Mouse (Mus musculus) MEL (cell line): ENCODE data around the gene Lhx5.

Experiments
- CTCF ChIP-seq, 3 experiments: IDR thresholded peaks in 2 of 3; conservative IDR thresholded peaks in 1 of 3; 2 replicates each; pipeline ENCODE4 v1.5.1; 2011 to 2012; ENCODE audit warnings: low read length in 3 of 3, low read depth in 2 of 3, mild to moderate bottlenecking in 2 of 3, improper control_type of control experiment in 1 of 3, inconsistent platforms in 1 of 3, mixed read lengths in 1 of 3, moderate library complexity in 1 of 3; ENCODE audit not compliant: control insufficient read depth in 1 of 3, insufficient read depth in 1 of 3, poor library complexity in 1 of 3, severe bottlenecking in 1 of 3
- ETS1 ChIP-seq: IDR thresholded peaks from 2 replicates; pipeline ENCODE4 v1.6.1; 2012; ENCODE audit warnings: low read depth, mild to moderate bottlenecking, inconsistent platforms, low read length, improper control_type of control experiment, moderate library complexity
- GABPA ChIP-seq: IDR thresholded peaks from 2 replicates; pipeline ENCODE4 v1.6.1; 2012; ENCODE audit warnings: low read depth, mild to moderate bottlenecking, inconsistent platforms, low read length, improper control_type of control experiment, moderate library complexity
- HCFC1 ChIP-seq: IDR thresholded peaks from 2 replicates; pipeline ENCODE4 v1.6.1; 2012; ENCODE audit warnings: low read depth, mild to moderate bottlenecking, inconsistent platforms, low read length, improper control_type of control experiment, moderate library complexity
- JUND ChIP-seq: IDR thresholded peaks from 2 replicates; pipeline ENCODE4 v1.6.1; 2011; ENCODE audit warnings: low read depth, mild to moderate bottlenecking, improper control_type of control experiment, low read length
- MEF2A ChIP-seq: IDR thresholded peaks from 2 replicates; pipeline ENCODE4 v1.6.1; 2014; ENCODE audit warnings: low read depth, mild to moderate bottlenecking, inconsistent platforms, low read length, improper control_type of control experiment; ENCODE audit not compliant: poor library complexity, insufficient replicate concordance, severe bottlenecking; ENCODE audit errors: extremely low read depth
- POLR2A ChIP-seq, 2 experiments: IDR thresholded peaks; 2 replicates each; pipeline ENCODE4 v1.6.1; 2011 to 2012; ENCODE audit warnings: low read length in 2 of 2, mild to moderate bottlenecking in 2 of 2, control low read depth in 1 of 2, improper control_type of control experiment in 1 of 2, low read depth in 1 of 2, moderate library complexity in 1 of 2; ENCODE audit not compliant: control insufficient read depth in 1 of 2, insufficient read depth in 1 of 2, poor library complexity in 1 of 2
- TCF12 ChIP-seq: IDR thresholded peaks from 2 replicates; pipeline ENCODE4 v1.6.1; 2014; ENCODE audit warnings: low read depth, mild to moderate bottlenecking, inconsistent platforms, low read length, improper control_type of control experiment, moderate library complexity
- ZC3H11A ChIP-seq: IDR thresholded peaks from 2 replicates; pipeline ENCODE4 v1.6.1; 2012; ENCODE audit warnings: low read depth, mild to moderate bottlenecking, inconsistent platforms, low read length, improper control_type of control experiment
- ZMIZ1 ChIP-seq: IDR thresholded peaks from 2 replicates; pipeline ENCODE4 v1.6.1; 2012; ENCODE audit warnings: low read depth, mild to moderate bottlenecking, inconsistent platforms, low read length, improper control_type of control experiment, moderate library complexity

DNA sequence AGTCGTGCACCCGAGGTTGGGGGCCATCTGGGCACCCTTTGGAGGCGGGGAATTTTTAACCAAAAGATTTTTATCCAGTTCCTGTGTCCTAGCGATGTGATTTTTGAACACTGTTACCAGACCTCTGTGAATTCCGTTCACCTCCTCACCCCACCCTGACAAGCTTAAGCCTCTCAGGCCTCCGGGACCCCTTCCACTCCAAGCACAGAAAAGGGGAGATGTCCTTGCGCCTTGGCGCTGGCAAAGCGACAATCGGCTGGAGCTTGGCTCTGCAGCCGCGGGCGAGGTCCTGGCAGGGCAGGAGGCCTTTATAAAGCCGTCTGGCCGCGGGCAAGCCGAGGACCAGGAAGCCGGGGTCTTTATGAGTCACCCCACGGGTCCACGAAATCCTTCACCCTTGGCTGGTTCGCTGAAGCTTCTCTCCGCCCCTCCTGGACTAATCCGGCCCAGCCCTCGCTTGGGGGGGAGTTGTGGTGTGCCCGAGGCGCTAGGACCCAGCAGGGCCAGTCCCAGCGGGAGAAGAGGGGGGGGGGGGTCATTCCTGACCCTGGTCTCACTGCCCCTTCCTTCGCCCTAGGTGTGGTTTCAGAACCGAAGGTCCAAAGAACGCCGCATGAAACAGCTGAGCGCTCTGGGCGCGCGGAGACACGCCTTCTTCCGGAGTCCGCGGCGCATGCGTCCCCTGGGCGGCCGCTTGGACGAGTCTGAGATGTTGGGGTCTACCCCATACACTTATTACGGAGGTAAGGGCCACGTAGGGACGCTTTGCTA lies 4.4 kb downstream of the Lhx5 start:
- TF ChIP-seq HCFC1 (no peak), CTCF (IDR thresholded peaks at IDR 0.05 in 2 of 3, conservative IDR thresholded peaks at IDR 0.05 in 1 of 3; ENCODE audit: control insufficient read depth in 1 of 3, insufficient read depth in 1 of 3, low read depth in 2 of 3, low read length in 3 of 3, poor library complexity in 1 of 3, severe bottlenecking in 1 of 3) (no peak), TCF12 (no peak), MEF2A (no peak), ZC3H11A (no peak), ETS1 (no peak), ZMIZ1 (no peak), POLR2A (IDR thresholded peaks at IDR 0.05; ENCODE audit: control insufficient read depth in 1 of 2, insufficient read depth in 1 of 2, low read depth in 1 of 2, low read length in 2 of 2, poor library complexity in 1 of 2) (no peak), GABPA (no peak), JUND (no peak)
